Comparison of ENCODE assay signal across 25 mouse cellular contexts in the genomic region with DNA sequence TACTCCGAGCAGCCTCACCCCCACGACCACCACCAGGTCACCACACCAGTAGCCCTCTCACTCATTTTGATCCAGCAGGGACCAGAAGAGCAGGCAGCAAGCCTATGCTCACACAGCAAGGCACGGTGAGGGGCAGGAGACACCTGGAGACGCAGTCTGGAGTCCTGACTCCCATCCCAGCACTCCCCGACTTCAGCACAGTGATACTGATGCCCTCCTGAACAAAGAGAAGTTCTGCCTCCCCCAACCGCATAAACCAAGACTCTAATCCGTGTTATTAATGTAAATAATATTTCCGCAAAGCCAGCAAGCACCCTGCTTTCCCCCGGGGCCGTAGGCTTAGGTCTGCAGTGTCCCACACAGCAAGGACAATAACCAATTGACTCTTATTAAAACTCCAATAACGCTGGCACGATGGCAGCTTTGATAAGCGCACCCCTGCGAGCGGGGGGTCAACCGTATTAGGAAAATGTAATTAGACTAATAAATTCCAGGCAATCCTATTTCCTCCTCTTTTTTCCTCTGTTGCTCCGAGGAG.
DNase-seq lines count a peak whose midpoint lies in the region; ATAC-seq lines count a peak whose summit lies in the region.
"Had no signal": no experiment of that assay in that cellular context is flagged by ENCODE, and none has a peak within 500 bp of the region (broad histone marks: within the 10 kb centered on the region; RNA-seq: fewer than 3 reads in every experiment).

No protein-coding gene starts in this region.

- peaks cover 5% of the 10 kb centered on the region for H3K27me3 ChIP-seq in hindbrain, embryonic 13.5 days
- no peaks in the 10 kb centered on the region for H3K27me3 ChIP-seq in hindbrain, embryonic 11.5 days (ENCODE audit: control insufficient read depth, insufficient read depth, low read length)
- H3K27me3 ChIP-seq in midbrain, embryonic 14.5 days (ENCODE audit: control insufficient read depth, insufficient read depth, low read length), result no peaks in the 10 kb centered on the region
- H3K27me3 ChIP-seq in midbrain, embryonic 15.5 days (replicated peaks), result no peaks in the 10 kb centered on the region
- H3K27me3 ChIP-seq in neural tube, embryonic 14.5 days (ENCODE audit: control insufficient read depth, insufficient read depth, low read length), result no peaks in the 10 kb centered on the region
- H3K27me3 ChIP-seq: forebrain, embryonic 12.5 days; forebrain, embryonic 15.5 days; heart, embryonic 15.5 days had no signal

- H3K9me3 ChIP-seq in hindbrain, embryonic 13.5 days, result no peaks in the 10 kb centered on the region
- H3K9me3 ChIP-seq in hindbrain, embryonic 11.5 days (ENCODE audit: control insufficient read depth, low read length), result no peaks in the 10 kb centered on the region
- no peaks in the 10 kb centered on the region for H3K9me3 ChIP-seq in midbrain, embryonic 14.5 days (ENCODE audit: control insufficient read depth, low read length)
- no peaks in the 10 kb centered on the region for H3K9me3 ChIP-seq in midbrain, embryonic 15.5 days
- H3K9me3 ChIP-seq in neural tube, embryonic 14.5 days (ENCODE audit: control insufficient read depth, low read length), result no peaks in the 10 kb centered on the region
- H3K9me3 ChIP-seq: embryonic facial prominence, embryonic 13.5 days; forebrain, embryonic 12.5 days; forebrain, embryonic 15.5 days; heart, embryonic 15.5 days; hindbrain, embryonic 10.5 days had no signal

- H3K4me2 ChIP-seq in hindbrain, embryonic 13.5 days, result no peak overlapping the region
- no peak overlapping the region for H3K4me2 ChIP-seq in hindbrain, embryonic 11.5 days (replicated peaks; ENCODE audit: low read depth, low read length)
- no peak overlapping the region for H3K4me2 ChIP-seq in midbrain, embryonic 14.5 days (ENCODE audit: low read length)
- H3K4me2 ChIP-seq in midbrain, embryonic 15.5 days, result no peak overlapping the region
- no peak overlapping the region for H3K4me2 ChIP-seq in neural tube, embryonic 14.5 days (ENCODE audit: low read depth, low read length)
- H3K4me2 ChIP-seq: embryonic facial prominence, embryonic 13.5 days; forebrain, embryonic 12.5 days; forebrain, embryonic 15.5 days; heart, embryonic 12.5 days; heart, embryonic 15.5 days had no signal

- no peak for ATAC-seq in hindbrain, embryonic 13.5 days (ENCODE audit: low FRiP score)
- no peak for ATAC-seq in hindbrain, embryonic 11.5 days (ENCODE audit: low FRiP score)
- no peak for ATAC-seq in midbrain, embryonic 14.5 days (ENCODE audit: low FRiP score, low TSS enrichment)
- ATAC-seq in midbrain, embryonic 15.5 days (replicated peaks), result no peak; the same call in 1 of the 2 replicates
- ATAC-seq in neural tube, embryonic 14.5 days (ENCODE audit: low read depth), result peak; percentile 51; the same call in 1 of the 2 replicates
- ATAC-seq: forebrain, embryonic 15.5 days; hindbrain, embryonic 16.5 days; inflammation-experienced regulatory T-cells, adult 6 months had no signal

- no peak overlapping the region for H3K4me3 ChIP-seq in hindbrain, embryonic 13.5 days
- H3K4me3 ChIP-seq in hindbrain, embryonic 11.5 days (ENCODE audit: low read depth, low read length), result no peak overlapping the region
- H3K4me3 ChIP-seq in midbrain, embryonic 14.5 days (replicated peaks; ENCODE audit: low read depth, low read length), result no peak overlapping the region
- no peak overlapping the region for H3K4me3 ChIP-seq in midbrain, embryonic 15.5 days
- no peak overlapping the region for H3K4me3 ChIP-seq in neural tube, embryonic 14.5 days (ENCODE audit: low read depth, low read length)
- H3K4me3 ChIP-seq: embryonic facial prominence, embryonic 13.5 days; erythroblast, embryonic 14.5 days; forebrain, embryonic 12.5 days; forebrain, embryonic 15.5 days; heart, embryonic 12.5 days; heart, embryonic 15.5 days; hindbrain, embryonic 10.5 days had no signal

- no peaks in the 10 kb centered on the region for H3K36me3 ChIP-seq in hindbrain, embryonic 13.5 days
- H3K36me3 ChIP-seq in hindbrain, embryonic 11.5 days (ENCODE audit: control insufficient read depth, insufficient read depth, low read length), result no peaks in the 10 kb centered on the region
- no peaks in the 10 kb centered on the region for H3K36me3 ChIP-seq in midbrain, embryonic 14.5 days (ENCODE audit: control insufficient read depth, insufficient read depth, low read length)
- no peaks in the 10 kb centered on the region for H3K36me3 ChIP-seq in midbrain, embryonic 15.5 days (replicated peaks)
- H3K36me3 ChIP-seq in neural tube, embryonic 14.5 days (ENCODE audit: control insufficient read depth, insufficient read depth, low read length), result no peaks in the 10 kb centered on the region
- H3K36me3 ChIP-seq: embryonic facial prominence, embryonic 13.5 days; forebrain, embryonic 12.5 days; forebrain, embryonic 15.5 days; heart, embryonic 12.5 days; heart, embryonic 15.5 days; hindbrain, embryonic 10.5 days had no signal

- H3K27ac ChIP-seq in hindbrain, embryonic 13.5 days, result peak overlapping the region; percentile 65
- H3K27ac ChIP-seq in hindbrain, embryonic 11.5 days (ENCODE audit: low read depth, low read length), result no peak overlapping the region
- peak overlapping the region; percentile 37; the same call in 1 of the 2 replicates for H3K27ac ChIP-seq in midbrain, embryonic 14.5 days (replicated peaks; ENCODE audit: low read depth, low read length)
- no peak overlapping the region for H3K27ac ChIP-seq in midbrain, embryonic 15.5 days
- H3K27ac ChIP-seq in neural tube, embryonic 14.5 days (ENCODE audit: low read depth, low read length), result peak overlapping the region; percentile 23; the same call in 1 of the 2 replicates
- H3K27ac ChIP-seq: embryonic facial prominence, embryonic 13.5 days; forebrain, embryonic 12.5 days; forebrain, embryonic 15.5 days; heart, embryonic 15.5 days; hindbrain, embryonic 10.5 days had no signal

- peaks cover 32% of the 10 kb centered on the region for H3K4me1 ChIP-seq in hindbrain, embryonic 13.5 days (replicated peaks)
- H3K4me1 ChIP-seq in hindbrain, embryonic 11.5 days (replicated peaks; ENCODE audit: control insufficient read depth, insufficient read depth, low read length), result no peaks in the 10 kb centered on the region
- peaks cover 12% of the 10 kb centered on the region for H3K4me1 ChIP-seq in midbrain, embryonic 14.5 days (ENCODE audit: control insufficient read depth, insufficient read depth, low read length)
- H3K4me1 ChIP-seq in midbrain, embryonic 15.5 days, result peaks cover 25% of the 10 kb centered on the region
- peaks cover 9% of the 10 kb centered on the region; the same call in 1 of the 2 replicates for H3K4me1 ChIP-seq in neural tube, embryonic 14.5 days (ENCODE audit: control insufficient read depth, insufficient read depth, low read length)
- H3K4me1 ChIP-seq: embryonic facial prominence, embryonic 13.5 days; heart, embryonic 12.5 days; heart, embryonic 15.5 days had no signal

- DNase-seq in hindbrain, embryonic 11.5 days (ENCODE audit: low spot score), result no peak
- peak; percentile 64 for DNase-seq in midbrain, embryonic 14.5 days
- no peak for DNase-seq in right cerebral cortex, postnatal 14 days
- DNase-seq: adrenal gland, postnatal 10 days; adrenal gland, postnatal 36 days; cerebellum, adult 11 months; cerebellum, adult 2 months; cerebellum, adult 9-11 months; cerebellum, postnatal 25 days; gastrocnemius, postnatal 25 days; heart, adult 18-20 months; heart, postnatal 10 days; heart, postnatal 36 days had no signal

- H3K9ac ChIP-seq in hindbrain, embryonic 13.5 days, result no peak overlapping the region
- no peak overlapping the region for H3K9ac ChIP-seq in hindbrain, embryonic 11.5 days (ENCODE audit: low read depth, low read length)
- H3K9ac ChIP-seq in midbrain, embryonic 14.5 days (replicated peaks; ENCODE audit: low read length), result no peak overlapping the region
- H3K9ac ChIP-seq in midbrain, embryonic 15.5 days, result no peak overlapping the region
- no peak overlapping the region for H3K9ac ChIP-seq in neural tube, embryonic 14.5 days (replicated peaks; ENCODE audit: low read depth, low read length)
- H3K9ac ChIP-seq: embryonic facial prominence, embryonic 13.5 days; forebrain, embryonic 12.5 days; forebrain, embryonic 15.5 days; heart, embryonic 12.5 days; heart, embryonic 15.5 days had no signal

- 59% methylated on average over 17 of the region's 17 CpGs for WGBS in hindbrain, embryonic 13.5 days
- 77% methylated on average over 17 of the region's 17 CpGs for WGBS in hindbrain, embryonic 11.5 days
- WGBS in midbrain, embryonic 14.5 days, result 43% methylated on average over 17 of the region's 17 CpGs
- 43% methylated on average over 17 of the region's 17 CpGs for WGBS in midbrain, embryonic 15.5 days
- 53% methylated on average over 17 of the region's 17 CpGs for WGBS in neural tube, embryonic 14.5 days

Comparison
In these comparisons a context has a peak if more than half of its experiments do, and no peak if none do; other contexts are left out.
1. H3K27ac ChIP-seq: peak in hindbrain, embryonic 13.5 days (single experiment), midbrain, embryonic 14.5 days (single experiment) and neural tube, embryonic 14.5 days (single experiment); none in hindbrain, embryonic 11.5 days (single experiment) and midbrain, embryonic 15.5 days (single experiment).